Mouse (Mus musculus): Measurements from ENCODE around the gene Cers3.
A peak's percentile ranks its signal among the peaks of the same experiment; 100 is the strongest.

The Cers3 gene

DNA sequence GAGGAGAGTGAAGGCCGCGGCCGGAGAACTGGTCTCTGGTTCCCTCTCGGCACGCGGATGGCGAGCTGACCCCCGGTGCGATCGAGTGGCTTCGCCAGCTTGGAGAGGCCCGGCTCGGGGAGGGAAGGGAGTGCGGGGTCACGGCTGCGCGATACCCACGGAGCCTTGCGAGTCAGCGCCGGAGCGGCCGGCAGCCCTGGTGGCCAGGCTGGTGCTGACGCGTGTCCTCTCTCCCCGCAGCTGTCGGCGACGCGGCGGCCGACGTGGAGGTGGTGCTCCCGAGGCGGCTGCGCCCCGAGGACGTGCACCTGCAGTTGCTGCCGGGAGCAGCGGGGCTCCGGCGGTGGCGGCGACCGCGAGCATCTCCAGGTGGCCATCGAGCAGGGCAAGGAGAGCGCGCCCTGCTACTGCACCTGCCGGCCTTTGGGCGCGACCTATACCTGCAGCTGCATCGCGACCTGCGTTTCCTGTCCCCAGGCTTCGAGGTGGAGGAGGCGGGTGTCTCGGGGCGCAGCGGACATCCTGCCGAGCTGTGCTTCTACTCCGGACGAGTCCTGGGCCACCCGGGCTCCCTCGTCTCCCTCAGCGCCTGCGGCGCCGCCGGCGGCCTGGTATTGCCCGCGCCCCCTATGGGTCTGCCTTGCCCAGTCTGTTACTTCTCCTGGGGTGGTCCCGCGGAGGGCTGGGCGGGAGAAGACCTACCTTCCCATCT, 96.9 kb downstream of the Cers3 start:
- DNase-seq (ENCODE audit: low spot score), result peak; percentile 27

DNA sequence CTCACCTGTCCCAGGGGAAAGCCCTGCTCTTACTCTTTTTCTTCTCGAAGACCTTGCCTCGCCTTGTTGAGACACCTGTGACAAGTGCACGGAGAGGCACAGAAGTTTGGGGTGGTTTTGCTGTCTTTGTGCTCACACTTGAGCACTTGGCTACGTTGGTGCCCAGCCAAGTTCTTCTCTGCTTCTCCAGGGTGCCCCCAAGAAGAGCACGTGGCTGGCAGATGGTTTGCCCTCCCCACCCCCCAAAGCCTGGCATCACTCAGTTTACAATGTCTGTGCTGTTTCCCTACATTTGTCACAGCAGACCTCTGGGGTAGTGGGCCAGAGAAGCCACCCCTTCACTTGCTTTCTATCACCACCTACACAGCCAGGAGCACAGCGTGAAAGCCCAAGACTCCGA, 97.9 kb downstream of the Cers3 start:
- DNase-seq (ENCODE audit: low spot score), result no peak

DNA sequence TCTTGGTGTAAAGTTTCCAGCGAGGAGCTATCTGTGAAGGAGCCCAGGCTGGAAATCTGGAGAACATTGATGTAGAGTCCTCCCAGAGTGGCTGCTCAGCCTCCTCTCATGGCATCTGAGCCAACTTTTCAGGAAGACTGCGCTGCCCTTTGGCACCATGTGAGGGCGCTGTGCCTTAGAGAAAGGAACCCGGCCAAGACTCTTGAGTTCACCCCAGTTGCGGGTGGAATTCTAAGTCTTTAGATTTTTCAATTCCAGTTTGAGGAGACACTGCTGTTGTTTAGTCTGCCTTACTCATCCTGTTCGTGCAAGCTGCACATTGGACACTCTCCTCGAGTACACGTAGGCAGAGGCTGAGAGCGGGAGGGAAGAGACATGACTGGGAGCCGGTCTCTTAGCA, 98.7 kb downstream of the Cers3 start:
- DNase-seq (ENCODE audit: low spot score), result peak; percentile 82

DNA sequence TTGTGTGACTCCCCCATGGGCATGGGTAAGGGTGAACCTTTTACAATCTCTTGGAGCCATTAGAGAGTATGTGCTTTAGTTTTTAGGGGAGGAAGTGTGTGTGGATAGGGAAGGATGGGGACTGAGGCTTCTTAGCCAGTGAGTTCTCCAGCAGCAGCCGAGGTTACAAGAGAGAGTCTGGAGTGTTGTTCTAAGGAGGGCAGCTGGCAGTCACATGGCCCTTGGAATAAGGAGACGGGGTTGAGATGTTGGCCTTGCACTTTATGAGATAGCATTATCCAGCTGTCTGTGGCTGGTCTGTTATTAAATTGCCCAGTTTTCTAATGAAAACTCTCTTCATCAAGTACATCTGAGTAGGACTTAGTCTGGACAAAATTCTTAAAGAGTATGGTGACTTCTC, 100.5 kb downstream of the Cers3 start:
- no peak for DNase-seq (ENCODE audit: low spot score)

DNA sequence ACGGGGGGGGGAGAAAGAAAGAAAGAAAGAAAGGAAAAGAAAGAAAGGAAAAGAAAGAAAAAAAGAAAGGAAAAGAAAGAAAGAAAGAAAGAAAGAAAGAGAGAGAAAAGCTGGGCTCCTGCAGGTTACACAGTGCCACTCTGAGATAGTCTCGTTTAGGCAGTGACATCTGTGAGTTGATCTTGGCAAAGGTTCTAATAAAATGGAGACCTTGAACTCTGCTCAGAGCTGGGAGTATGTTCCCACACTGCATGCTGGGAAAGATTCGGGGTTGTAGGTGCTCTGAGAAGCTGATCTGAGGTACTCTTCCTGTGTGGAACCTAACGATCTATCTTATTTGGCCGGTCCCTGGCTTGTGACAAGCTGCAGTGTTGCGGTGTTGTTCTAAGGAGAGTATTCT, 103.3 kb downstream of the Cers3 start:
- no peak for DNase-seq (ENCODE audit: low spot score)

DNA sequence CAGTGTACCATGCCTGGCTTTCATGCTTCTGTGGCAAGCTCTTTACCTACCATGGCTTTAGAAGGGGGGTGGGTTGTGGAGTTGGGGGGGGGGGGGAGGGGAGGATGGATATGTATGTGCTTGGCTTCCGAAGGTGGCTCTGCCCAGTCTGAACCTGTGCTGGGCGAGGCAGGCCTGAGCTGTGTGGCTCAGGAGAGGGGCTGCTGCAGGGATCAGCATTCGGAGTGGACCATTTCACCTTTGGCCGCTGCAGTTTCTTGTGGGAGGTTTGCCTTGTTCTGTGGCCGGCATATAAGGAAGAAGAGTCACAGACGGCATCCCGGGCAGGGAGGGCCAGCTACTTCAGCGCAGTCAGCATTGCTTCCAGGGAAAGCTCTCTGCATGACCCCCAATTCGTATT, 104.0 kb downstream of the Cers3 start:
- no peak for DNase-seq (ENCODE audit: low spot score)

DNA sequence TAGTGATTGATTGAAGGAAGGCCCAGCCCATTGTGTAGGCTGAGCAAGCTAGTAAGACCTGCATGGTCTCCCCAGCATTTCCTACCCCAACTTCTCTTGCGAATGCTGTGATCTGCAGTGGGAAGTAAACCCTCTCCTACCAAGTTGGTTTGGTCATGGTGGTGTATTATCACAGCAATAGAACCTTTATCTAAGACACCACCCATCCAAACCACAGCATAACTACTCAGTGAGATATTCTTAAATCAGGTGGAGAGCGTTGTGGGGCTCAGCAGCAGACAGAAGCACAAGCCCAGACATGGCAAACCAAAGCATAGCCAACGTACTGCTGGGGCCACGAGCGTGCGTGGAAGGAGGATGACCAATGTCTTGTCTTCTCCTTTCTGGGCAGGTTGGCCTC, 106.0 kb downstream of the Cers3 start:
- no peak for DNase-seq (ENCODE audit: low spot score)

DNA sequence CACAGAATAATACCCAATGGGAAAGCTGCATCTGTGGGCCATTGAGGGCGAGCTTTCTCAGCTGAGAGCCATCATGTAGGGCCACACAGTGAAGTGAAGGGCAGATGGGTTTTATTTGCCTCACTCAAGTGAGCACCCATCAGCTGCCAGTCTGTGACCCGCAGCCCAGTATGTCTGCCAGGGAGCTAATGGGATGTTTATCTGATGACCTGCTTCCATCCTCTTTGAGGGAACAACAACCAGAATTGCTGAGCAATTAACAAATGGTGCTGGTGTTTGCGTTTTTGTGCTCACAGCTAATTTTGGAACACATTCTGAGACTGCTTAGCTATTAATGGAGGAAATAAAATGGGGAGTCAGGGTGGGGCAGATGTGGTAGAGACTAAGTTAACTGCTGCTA, 108.9 kb downstream of the Cers3 start:
- DNase-seq (ENCODE audit: low spot score), result no peak

DNA sequence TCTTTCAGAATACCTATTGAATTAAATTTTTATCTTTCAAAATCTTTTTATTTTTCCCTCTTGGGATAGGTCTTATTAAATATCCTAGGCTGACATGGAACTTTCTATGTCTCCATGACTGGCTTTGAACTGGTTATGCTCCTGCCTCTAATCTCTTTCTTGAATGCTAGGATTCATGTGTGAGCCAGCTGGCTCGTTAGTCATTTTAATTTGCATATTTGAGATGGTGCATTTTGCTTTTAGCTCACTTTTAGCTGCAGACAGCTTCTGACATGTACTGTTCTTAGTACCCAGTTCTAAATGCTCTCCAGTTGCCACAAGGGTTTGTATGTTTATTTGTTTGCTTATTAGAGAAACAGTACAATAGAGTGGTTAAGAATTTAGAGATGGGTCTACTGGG, 114.3 kb downstream of the Cers3 start:
- no peak for DNase-seq (ENCODE audit: low spot score)

DNA sequence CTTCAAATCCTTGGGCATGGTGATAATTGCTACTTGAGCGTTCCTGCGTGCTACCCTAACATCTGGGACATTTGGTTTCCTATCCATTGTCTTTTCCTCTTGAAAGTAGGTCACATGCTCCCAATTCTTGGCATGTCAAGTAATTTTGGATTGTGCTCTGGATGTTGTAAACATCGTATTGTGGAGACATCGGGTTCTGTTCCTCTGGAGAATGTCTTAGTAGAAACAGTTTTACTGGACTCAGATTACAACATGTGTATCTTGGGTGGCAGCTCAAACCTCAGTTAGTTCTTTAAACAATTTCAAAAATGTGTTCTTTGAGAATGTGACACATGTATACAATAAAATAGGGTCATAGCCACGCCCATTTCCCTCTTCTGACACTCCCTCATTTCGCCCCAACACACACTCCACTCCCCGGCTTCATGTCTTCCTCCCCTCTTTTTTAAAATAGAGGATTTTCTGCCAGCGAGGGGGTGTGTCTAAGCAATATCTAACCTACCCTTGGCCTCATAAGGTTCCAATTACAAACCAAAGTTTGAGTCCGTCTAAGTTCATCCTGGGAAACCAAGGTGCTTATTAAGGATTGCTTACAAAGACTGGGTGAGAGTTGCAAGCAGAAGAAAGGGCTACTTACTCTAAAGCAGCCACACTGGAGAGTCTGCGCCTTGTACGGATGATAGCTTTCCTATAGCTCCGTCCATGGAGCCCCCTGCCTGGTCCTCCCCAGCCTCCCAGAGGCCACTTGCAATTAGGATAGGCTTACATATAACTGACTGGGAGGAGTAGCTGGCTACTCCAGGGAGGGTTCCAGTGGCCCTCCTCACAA, 115.2 kb downstream of the Cers3 start:
- no peak for DNase-seq (ENCODE audit: low spot score)

DNA sequence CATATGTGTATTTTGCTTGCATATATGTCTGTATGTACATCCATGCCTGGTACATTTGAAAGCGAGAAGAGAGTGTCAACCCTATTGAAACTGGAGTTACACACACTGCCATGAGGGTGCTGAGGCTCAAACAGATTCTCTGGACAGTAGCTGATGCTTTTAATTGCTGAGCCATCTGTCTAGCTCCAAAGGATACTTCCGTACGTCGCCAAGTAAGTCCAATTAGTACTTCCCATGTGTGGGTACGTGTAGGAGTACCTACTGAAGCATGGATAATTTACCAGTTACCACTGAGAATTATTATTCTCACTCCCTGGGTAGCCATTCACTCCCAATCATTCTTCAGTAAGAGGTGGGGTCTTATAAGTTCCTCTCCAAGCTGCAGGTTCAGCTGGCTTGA, 115.9 kb downstream of the Cers3 start:
- DNase-seq (ENCODE audit: low spot score), result no peak

DNA sequence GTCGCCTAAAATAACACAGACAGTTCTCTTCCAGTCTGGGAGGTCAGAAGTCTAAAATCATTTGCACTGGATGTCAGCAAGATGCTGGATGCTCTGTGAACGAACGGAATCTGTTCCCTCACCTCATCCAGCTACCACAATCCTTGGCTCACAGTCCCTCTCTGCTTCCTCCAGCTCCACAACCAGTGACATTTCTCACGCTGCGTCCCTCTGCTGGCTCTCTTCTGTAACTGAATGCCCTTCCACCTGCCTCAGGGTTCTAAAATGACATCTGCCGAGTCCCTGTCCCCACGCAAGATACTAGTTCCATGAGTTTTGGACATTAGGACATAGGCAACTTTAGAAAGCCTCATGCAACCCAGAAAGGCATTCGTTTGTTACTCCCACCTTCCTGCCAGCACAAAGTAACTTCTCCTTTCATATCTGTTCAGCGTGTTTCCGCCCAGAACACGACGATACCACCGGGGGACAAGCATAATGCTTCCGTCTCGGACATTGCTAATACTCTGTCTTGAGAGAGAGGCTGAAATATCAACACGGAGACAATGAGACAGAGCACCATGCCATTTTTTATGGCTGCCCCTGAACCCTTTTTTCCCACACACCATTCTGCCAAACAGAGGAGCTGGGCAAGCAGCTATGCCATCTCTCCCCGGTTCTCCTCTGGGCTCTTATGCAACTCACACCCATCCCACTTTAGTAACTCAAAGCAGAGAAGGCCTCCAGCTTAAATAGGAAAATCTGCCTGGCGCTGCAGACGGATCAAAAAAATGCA, 123.8 kb downstream of the Cers3 start:
- no peak for DNase-seq (ENCODE audit: low spot score)

DNA sequence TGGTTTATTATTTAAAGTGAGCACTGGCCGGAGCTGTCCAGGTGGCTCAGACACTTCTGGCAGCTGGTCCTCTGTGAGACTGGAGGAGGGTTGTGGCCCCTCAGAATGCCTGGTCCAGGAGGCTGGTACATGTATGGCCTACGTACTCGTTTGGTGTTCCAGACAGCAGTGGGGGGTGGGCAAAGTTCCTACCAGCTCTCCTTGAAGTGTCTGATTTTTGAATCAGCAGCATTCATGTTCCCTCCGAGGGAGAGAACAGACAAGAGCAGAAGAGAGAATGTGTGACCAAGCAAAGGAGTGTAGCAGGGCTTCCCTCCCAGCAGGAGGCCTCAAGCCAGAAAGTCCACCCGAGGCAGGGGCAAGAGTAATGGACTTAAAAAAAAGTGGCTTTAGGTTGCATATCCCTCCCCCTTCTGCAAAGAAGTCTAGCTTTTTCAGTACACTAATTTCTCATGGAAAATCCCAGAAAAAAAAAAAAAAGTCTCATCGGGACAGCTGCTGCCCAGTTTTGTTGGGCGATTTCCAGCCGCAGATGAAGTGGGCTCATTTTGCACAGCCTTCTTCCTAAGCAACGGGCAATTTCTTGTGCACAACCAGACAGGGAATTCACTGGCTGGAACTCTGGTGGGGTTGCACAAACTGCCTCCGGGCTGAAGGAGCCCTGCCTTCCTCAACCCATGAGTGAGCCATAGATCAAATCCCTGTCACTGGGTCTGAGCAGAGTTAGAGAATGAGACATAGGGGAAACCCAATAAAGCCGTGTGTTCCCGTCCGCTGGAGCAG, 124.6 kb downstream of the Cers3 start:
- no peak for DNase-seq (ENCODE audit: low spot score)

DNA sequence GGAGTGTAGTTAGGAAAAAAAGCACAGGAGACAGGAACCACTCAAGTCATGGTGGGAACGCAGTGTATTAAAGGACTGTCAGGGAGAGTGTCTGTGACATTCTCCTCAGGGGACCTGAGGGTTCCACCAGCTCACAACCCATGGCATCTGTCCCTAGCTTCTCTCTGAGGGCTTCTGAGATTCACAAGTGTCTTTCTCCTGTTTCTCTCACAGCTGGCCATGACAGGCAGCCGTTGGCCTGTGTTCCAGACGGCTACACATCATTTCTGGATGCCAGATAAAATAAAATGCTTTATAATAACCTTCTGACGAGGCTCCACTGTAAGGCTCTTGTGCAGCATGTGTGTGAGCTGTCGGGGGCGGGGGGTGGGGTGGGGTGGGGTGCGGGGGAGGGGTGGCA, 128.2 kb downstream of the Cers3 start:
- DNase-seq (ENCODE audit: low spot score), result no peak

DNA sequence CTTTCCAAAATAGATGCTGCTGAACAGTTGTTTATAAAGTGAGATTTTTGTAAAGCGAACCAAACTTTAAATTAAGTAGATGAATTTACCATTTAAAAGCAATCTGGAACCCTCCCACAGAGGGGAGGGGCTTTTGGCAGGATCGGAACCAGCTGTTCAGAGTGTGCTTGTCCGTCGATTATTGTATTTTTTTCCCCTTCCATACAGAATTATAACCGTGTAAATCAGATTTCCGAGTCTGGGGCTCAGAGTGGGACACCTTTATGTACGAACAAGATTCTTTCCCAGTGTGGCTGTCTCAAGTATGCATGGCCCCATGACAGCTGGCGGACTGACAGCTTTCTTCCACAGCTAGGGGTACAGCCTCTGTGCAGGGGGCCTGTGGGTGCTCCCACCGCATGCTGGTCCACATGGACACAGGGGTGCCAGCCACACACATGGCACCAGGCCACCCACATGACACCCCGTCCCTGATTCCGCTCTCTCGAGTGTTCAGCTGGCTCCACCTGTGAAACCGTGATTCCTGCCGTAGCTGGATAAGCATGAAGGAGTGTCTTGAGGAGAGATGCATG, 128.7 kb downstream of the Cers3 start:
- no peak for DNase-seq (ENCODE audit: low spot score)

DNA sequence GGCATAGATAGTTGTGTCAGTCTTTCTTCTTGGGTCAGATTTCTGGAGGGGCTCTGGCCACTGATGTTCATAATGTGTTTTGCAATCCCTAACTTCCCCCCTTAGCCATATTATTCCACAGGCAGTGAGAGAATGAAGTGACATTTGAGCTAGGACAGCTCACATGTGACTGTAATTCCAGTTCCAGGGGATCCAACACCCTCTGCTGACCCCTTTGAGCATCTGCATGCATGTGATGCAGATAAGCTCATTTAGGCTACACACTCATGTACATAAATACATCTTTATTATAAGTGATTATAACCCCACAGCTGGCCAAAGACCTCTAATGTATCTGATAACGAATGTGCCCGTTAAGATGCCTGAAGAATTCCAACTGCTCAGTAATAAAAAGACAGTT, 129.9 kb downstream of the Cers3 start:
- no peak for DNase-seq (ENCODE audit: low spot score)
